ENCODE assay signal across 7 mouse cellular contexts in genomic region chr2:180745248-180745927, GRCm38 (mm10). TPM values are rescaled to one million over a fixed set of nuclear protein-coding genes. Genes with fewer than 3 reads are reported as not detected.
DNase-seq lines count a peak whose midpoint lies in the region; ATAC-seq and TF ChIP-seq lines count a peak whose summit lies in the region.

No protein-coding gene starts in this region.

- H3K4me2 ChIP-seq in midbrain, embryonic 15.5 days, result no peak overlapping the region

- no peak overlapping the region for H3K27ac ChIP-seq in limb, embryonic 10.5 days
- no peak overlapping the region for H3K27ac ChIP-seq in midbrain, embryonic 15.5 days
- no peak overlapping the region for H3K27ac ChIP-seq in spleen, adult 2 months (ENCODE audit: insufficient read depth, low read length)

- peak; percentile 80 for ATAC-seq in midbrain, embryonic 15.5 days (replicated peaks)

- intact Hi-C loops in gastrocnemius, postnatal 36 days (cut with DNase I), result loop anchor here (1.0 to 5.0 kb wide), 3 partner anchors 67 to 178 kb away; partner anchors contain the start of gene Mrgbp

- H3K9me3 ChIP-seq in limb, embryonic 10.5 days (replicated peaks), result no peaks in the 10 kb centered on the region
- H3K9me3 ChIP-seq in midbrain, embryonic 15.5 days, result no peaks in the 10 kb centered on the region

- 37% methylated on average over 17 of the region's 17 CpGs for WGBS in limb, embryonic 10.5 days
- WGBS in midbrain, embryonic 15.5 days, result 36% methylated on average over 17 of the region's 17 CpGs
- WGBS in spleen, adult 2 months, result 32% methylated on average over 17 of the region's 17 CpGs

- no peaks in the 10 kb centered on the region for H3K36me3 ChIP-seq in limb, embryonic 10.5 days
- no peaks in the 10 kb centered on the region for H3K36me3 ChIP-seq in midbrain, embryonic 15.5 days (replicated peaks)
- H3K36me3 ChIP-seq in spleen, adult 2 months (ENCODE audit: control insufficient read depth, insufficient read depth, low read length), result no peaks in the 10 kb centered on the region

- peak; percentile 51 for DNase-seq in adrenal gland, adult 8-10 months
- DNase-seq in embryo, embryonic 11.5 days (ENCODE audit: low read depth, low spot score), result peak; percentile 78
- peak; percentile 74 to 77 for DNase-seq in gastrocnemius, postnatal 36 days
- DNase-seq in kidney, adult 18-20 months, result peak; percentile 88
- DNase-seq in limb, embryonic 10.5 days (ENCODE audit: low spot score), result peak; percentile 90
- DNase-seq in spleen, adult 2 months (ENCODE audit: low read depth in 1 of 2, low spot score in 2 of 2), result peak; percentile 67 to 85

- no peak for TF ChIP-seq POLR2A in spleen, adult 2 months (IDR thresholded peaks at IDR 0.05; ENCODE audit: low read depth, low read length)

- peak; percentile 100 for TF ChIP-seq CTCF in spleen, adult 2 months (IDR thresholded peaks at IDR 0.05; ENCODE audit: extremely low read depth, insufficient read depth, insufficient read length, insufficient replicate concordance)

- no peaks in the 10 kb centered on the region for H3K4me1 ChIP-seq in limb, embryonic 10.5 days
- H3K4me1 ChIP-seq in midbrain, embryonic 15.5 days, result peaks cover 11% of the 10 kb centered on the region; the same call in 1 of the 2 replicates
- no peaks in the 10 kb centered on the region for H3K4me1 ChIP-seq in spleen, adult 2 months (ENCODE audit: control insufficient read depth, insufficient read depth, insufficient read length)

- H3K27me3 ChIP-seq in limb, embryonic 10.5 days (ENCODE audit: low read depth, poor library complexity, severe bottlenecking), result peaks cover 7% of the 10 kb centered on the region; the same call in 1 of the 2 replicates
- no peaks in the 10 kb centered on the region for H3K27me3 ChIP-seq in midbrain, embryonic 15.5 days (replicated peaks)
- no peaks in the 10 kb centered on the region for H3K27me3 ChIP-seq in spleen, adult 2 months (ENCODE audit: control insufficient read depth, insufficient read depth, low read length)

- no peak overlapping the region for H3K4me3 ChIP-seq in limb, embryonic 10.5 days
- no peak overlapping the region for H3K4me3 ChIP-seq in midbrain, embryonic 15.5 days
- no peak overlapping the region for H3K4me3 ChIP-seq in spleen, adult 2 months (ENCODE audit: extremely low read depth, insufficient read depth, insufficient read length)

- no peak overlapping the region for H3K9ac ChIP-seq in midbrain, embryonic 15.5 days

RNA-seq across cellular contexts. Expression of gene Slc17a9, which starts 20.3 kb away (rescaled TPM):
- total RNA-seq in adrenal gland, adult 8-10 months (2022), result 1 to 10 TPM in 2 of 4 experiments, under 1 TPM in 2; 0.81 to 2.3 (median 1.1) TPM
- under 1 TPM in 1 of 2 experiments, not detected in 1; 0.33 TPM for total RNA-seq in gastrocnemius, postnatal 36 days (2021)
- polyA plus RNA-seq in limb, embryonic 10.5 days (2016; fragmentation: Nextera tagmentation; extraction: Ambion mirVana), result 0.38 and 0.73 TPM in 2 replicates
- 0.17 and 0.26 TPM in 2 replicates for polyA plus RNA-seq in midbrain, embryonic 15.5 days (2015; fragmentation: Nextera tagmentation; extraction: Ambion mirVana)
- 43.9 and 48.1 TPM in 2 replicates for polyA plus RNA-seq in spleen, adult 2 months (2012; rRNA removed)

RNA-seq across cellular contexts. Expression of gene Bhlhe23, which starts 31.3 kb away (rescaled TPM):
- total RNA-seq in adrenal gland, adult 8-10 months (2022), result not detected
- total RNA-seq in gastrocnemius, postnatal 36 days (2021), result not detected
- polyA plus RNA-seq in limb, embryonic 10.5 days (2016; fragmentation: Nextera tagmentation; extraction: Ambion mirVana), result not detected in 2 replicates
- polyA plus RNA-seq in midbrain, embryonic 15.5 days (2015; fragmentation: Nextera tagmentation; extraction: Ambion mirVana), result 14.9 and 16.5 TPM in 2 replicates
- not detected in 2 replicates for polyA plus RNA-seq in spleen, adult 2 months (2012; rRNA removed)

RNA-seq across cellular contexts. Expression of gene Gid8, which starts 35.5 kb away (rescaled TPM):
- total RNA-seq in adrenal gland, adult 8-10 months (2022), result 10 to 100 TPM; 58.4 to 65.5 (median 64.0) TPM
- 10 to 100 TPM; 32.1 to 33.8 TPM for total RNA-seq in gastrocnemius, postnatal 36 days (2021)
- polyA plus RNA-seq in limb, embryonic 10.5 days (2016; fragmentation: Nextera tagmentation; extraction: Ambion mirVana), result 44.8 and 53.4 TPM in 2 replicates
- polyA plus RNA-seq in midbrain, embryonic 15.5 days (2015; fragmentation: Nextera tagmentation; extraction: Ambion mirVana), result 56.1 and 60.7 TPM in 2 replicates
- 21.1 and 22.8 TPM in 2 replicates for polyA plus RNA-seq in spleen, adult 2 months (2012; rRNA removed)

RNA-seq across cellular contexts. Expression of gene Dido1, which starts 35.6 kb away (rescaled TPM):
- total RNA-seq in adrenal gland, adult 8-10 months (2022), result 10 to 100 TPM; 41.3 to 60.8 (median 49.4) TPM
- 10 to 100 TPM; 14.3 to 17.5 TPM for total RNA-seq in gastrocnemius, postnatal 36 days (2021)
- polyA plus RNA-seq in limb, embryonic 10.5 days (2016; fragmentation: Nextera tagmentation; extraction: Ambion mirVana), result 33.7 and 40.0 TPM in 2 replicates
- polyA plus RNA-seq in midbrain, embryonic 15.5 days (2015; fragmentation: Nextera tagmentation; extraction: Ambion mirVana), result 29.0 and 30.1 TPM in 2 replicates
- polyA plus RNA-seq in spleen, adult 2 months (2012; rRNA removed), result 11.4 and 12.5 TPM in 2 replicates

Comparison
In these comparisons a context has a peak if more than half of its experiments do, and no peak if none do; other contexts are left out.
1. RNA of gene Slc17a9, which starts 20.3 kb away (polyA plus RNA-seq): 43.9 to 48.1 TPM in spleen, adult 2 months; 0.38 to 0.73 TPM in limb, embryonic 10.5 days and 0.17 to 0.26 TPM in midbrain, embryonic 15.5 days; every median in the first group is over 10 times any median in the second.
2. RNA of gene Bhlhe23, which starts 31.3 kb away (polyA plus RNA-seq): 14.9 to 16.5 TPM in midbrain, embryonic 15.5 days; not detected in limb, embryonic 10.5 days and not detected in spleen, adult 2 months; every median in the first group is over 10 times any median in the second.
3. Peak in every context shown above with its lines, with median percentiles within 50 percentile points of each other: DNase-seq.